Mouse (Mus musculus) ES-CJ7 (cell line): ENCODE data around the gene Mprip.

Source experiments
- DNase-seq: peaks from one replicate; pipeline ENCODE4 v3.0.0; 2011; ENCODE audit warnings: low read depth, low spot score

The Mprip gene

GRCm38 (mm10) chr11:59653547-59653946 lies 7.6 kb upstream of the Mprip start:
- no peak for DNase-seq

GRCm38 (mm10) chr11:59655337-59655736 lies 5.8 kb upstream of the Mprip start:
- no peak for DNase-seq

DNA sequence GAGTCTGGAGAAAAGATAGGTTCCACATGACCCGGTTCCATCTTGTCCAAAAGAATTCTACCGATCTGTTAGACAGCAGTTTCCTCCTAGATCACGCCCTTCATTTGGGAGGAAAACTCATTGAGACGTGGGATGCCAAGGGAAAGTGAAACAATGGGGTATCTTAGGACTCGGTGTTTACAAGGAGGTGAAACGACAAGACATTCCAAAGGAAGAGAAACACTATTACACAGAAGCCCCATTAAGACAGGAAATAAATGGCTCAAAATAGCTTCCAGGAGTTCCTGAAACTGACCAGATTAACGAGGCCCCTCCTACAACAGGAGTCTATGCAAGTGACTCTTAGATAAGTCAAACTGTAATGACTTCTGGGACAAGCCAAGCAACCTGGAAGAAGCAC lies 5.1 kb upstream of the Mprip start:
- no peak for DNase-seq

DNA sequence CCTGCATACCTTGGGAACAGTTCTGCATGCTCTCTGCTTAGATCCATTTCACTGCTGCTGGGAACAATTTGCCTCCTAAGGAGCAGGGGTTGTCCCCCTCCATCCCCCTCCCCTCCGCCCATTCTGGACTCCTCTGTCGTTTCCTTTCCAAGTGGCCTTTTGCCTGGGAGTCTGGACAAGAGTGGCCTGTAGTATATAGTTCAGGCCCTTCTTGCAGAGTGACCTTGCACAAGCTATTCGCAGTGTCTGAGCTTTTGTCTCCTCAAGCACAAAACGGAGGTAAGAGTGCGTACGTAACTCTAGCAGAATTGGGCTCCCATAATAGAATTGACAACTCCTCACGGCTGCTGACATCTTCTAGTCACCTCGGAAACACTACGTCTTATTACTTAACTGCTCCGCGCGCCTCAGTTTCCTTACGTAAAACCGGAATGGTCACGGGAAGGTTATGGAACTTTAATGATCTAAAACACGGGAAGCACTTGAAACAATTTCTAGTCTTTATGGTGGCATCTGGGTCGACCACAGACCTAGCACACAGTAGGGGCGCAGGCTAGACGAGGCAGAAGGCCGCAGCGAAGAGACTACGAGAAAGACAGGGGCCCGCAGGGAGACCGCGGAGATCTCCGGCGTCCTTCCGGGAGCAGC lies 620 bp downstream of the Mprip start:
- DNase-seq: peak; percentile 18

GRCm38 (mm10) chr11:59662249-59662788 lies 1.2 kb downstream of the Mprip start:
- peak; percentile 96 for DNase-seq

DNA sequence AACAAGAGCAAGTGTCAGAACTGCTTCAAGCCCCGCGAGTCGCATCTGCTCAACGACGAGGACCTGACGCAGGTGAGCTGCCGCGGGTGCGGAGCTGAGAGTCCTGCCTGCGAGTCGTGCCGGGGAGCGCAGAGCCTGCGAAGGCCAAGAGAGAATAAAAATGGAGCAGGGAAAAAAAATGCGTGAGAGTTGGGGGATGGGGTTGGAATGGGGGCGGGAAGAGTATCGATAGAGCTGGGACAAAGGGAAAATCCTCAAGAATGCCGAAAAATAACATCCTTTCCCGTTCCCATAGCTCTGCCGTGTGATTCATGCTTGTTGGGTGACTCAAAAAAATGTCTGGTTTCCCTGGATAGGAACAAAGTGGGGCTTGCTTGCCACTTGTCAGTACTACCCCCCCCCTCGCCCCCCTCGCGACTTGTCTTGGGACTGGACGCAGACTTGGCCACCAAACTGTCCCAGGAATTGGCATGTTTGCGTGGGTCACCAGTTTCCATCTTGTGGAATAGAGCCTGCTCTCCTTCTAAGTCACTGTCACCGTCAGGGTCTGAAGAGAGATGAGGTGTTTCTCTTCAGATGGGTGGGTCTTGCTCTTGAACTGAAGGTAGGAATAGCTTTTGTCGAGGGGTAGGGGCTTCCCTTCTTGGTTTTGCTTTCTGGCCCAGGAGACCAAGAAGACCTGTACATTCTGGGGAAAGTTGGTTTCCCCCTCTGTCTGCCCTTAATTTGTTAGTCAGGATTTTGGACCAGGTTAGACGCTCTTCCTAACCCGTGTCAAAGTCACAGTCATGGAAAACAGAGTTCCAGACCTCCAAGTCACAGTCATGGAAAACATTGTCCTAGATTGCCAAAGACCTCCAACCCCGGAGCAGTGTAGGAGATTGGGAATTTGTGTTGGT lies 2.0 kb downstream of the Mprip start:
- DNase-seq: no peak

DNA sequence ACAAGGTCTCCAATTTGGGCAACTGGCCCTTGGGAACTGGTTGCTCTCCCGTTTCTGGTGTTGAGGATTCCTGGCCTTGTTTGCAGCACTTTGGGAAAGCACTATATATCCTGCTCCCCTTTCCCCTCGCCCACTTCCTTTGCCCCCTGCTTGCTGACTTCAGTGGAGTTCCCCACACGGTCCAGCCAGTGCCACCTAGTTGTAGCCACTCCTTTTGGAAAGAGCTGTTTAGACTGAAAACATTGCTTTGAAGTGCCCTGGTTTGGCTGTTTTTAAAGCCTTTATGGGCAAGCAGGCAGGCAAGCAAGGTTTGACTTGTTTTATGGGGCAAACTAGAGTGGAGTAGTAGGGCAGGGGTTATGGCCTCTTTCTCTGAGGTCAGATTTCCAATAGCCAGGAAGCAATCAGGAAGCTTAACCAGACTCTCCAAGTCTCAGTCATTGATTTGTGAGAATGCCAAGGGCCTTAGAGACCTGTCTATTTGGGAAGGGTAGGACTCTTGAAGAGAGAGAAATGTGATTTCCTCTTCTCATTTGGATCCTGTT lies 2.7 kb downstream of the Mprip start:
- no peak for DNase-seq

DNA sequence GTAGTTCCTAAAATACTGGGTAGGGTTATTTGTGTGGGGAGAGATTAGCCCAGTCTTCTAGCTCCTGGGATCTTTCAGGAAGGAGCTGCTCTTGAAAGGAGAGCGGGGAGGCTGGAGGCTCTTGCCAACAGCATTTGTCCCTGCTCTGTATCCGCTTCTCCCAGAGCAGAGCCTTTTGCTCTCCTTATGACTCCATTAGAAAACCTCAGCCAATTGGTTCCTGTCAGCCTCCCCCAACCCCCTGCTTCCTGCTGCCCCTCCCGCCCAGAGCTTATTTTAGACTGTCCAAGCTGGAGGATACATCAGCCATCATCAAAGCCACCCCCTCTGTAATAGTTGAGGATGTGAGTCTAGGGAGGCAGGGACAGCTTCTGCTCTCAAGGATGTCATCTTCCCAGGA lies 3.7 kb downstream of the Mprip start:
- no peak for DNase-seq

GRCm38 (mm10) chr11:59671049-59671693 lies 10.1 kb downstream of the Mprip start:
- peak; percentile 55 for DNase-seq

DNA sequence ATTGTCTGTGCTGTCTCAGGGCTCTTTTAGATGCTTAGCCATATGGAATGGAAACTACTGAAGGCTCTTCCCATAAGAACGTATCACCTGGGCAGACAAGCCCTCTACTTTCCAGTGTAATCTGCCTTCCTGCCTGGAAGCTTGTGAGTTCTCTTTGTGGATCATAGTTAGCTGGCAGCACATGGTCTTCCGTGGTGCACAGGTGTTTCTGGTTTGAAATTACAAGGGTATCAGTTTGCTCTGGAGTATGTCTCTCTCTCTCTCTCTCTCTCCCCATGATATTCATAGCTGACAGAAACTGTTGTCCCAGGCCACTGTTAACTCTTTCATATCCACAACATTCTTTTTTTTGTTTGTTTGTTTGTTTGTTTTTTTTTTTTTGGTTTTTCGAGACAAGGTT lies 12.9 kb downstream of the Mprip start:
- no peak for DNase-seq

GRCm38 (mm10) chr11:59674746-59675145 lies 13.6 kb downstream of the Mprip start:
- peak; percentile 31 for DNase-seq

DNA sequence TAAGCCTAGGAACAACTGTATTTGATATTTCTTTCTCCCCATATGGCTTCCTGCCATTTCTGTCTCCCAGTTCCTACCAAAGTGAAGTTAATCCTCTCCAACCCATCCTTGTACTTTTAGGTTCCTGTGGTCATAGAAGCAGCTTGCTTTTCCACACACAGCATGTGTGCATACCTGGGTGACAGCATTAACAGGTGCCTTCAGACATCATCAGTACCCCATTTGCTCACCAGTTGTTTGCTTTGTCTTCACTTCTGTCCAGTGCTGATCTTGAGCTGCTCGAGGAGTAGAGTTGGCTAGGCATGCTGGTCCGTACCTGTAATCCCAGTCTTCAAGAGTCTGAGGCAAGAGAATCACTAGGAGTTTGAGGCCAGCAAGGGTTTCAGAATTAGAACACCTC lies 16.7 kb downstream of the Mprip start:
- no peak for DNase-seq

- no peak for DNase-seq
These were observed 17.6 kb downstream of the Mprip start for GRCm38 (mm10) chr11:59678693-59679092.

GRCm38 (mm10) chr11:59680111-59680510 lies 19.0 kb downstream of the Mprip start:
- DNase-seq: no peak

DNA sequence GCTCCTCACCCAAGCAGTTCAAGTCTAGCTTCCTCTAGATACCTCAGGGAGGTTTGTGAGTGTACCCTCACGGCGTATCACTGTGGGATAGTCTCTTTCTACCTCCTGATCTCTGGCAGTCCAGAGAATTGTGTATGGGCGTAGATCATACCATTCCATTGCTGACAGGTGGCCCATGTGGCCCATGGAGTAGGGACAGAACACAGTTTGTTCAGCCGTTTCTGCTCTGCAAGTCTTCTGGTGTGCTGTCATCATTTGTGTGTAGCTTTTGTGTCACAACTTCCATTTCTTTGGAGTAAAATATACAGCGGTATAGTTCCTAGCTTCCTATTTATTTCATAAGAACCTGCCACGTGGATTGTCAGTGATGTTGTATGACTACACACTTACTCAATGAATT lies 23.9 kb downstream of the Mprip start:
- DNase-seq: no peak

GRCm38 (mm10) chr11:59694533-59694932 lies 33.4 kb downstream of the Mprip start:
- DNase-seq: no peak

DNA sequence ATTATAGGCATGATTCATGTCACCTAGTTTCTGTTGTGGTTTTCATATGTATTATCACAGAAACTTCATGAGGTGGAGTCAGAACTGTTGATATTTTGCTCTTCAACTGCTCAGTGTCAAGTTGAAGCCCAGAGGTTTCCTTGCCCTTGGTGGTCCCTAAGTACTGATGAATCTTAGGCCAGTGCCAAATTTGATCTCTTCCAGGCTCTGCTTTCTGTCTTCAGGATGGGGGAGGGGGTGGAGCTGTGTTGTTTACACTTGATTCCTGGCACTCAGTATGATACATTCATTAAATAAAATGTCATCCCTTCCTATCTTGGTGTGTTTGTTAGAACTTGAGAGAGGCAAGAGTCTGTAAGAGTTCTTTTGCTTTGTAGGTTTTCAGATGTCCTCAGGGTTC lies 34.4 kb downstream of the Mprip start:
- DNase-seq: no peak

DNA sequence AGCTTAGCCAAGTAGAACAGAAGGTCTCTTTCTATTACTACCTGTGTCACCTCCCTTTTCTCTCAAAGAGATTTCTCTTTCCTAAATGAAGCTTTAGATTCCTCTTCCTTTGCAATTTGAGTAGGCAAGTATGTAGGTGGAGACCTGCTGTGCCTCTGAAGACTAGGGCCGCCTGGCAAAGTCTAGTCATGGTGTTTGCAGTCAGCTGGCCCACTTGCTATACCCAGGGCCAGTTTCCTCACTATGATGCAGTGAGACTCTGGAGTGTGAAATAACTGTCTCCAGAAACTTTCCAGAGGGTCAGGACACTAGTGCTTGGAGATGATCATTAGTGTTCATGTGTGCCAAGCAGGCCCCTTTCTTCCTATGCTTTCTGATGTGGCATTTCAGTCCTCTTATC lies 36.5 kb downstream of the Mprip start:
- no peak for DNase-seq

DNA sequence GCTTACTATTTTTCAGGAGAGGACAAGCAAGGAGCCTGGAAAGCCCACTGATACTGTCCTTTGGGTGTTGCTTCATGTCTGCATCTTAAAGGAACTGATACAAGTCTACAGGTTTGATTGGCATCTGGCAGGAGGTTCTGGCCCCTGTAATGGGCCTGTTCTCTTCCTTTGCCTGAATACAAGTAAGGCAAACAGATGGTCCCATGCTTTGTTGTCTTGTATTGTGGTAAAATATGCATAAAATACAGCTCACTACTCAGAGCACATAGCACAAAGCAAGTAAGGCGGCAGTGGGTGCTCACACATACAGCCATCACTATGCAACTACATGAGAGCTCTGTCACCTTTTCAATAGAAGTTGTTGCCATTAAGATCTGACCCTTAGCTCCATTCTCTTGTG lies 39.7 kb downstream of the Mprip start:
- DNase-seq: no peak

DNA sequence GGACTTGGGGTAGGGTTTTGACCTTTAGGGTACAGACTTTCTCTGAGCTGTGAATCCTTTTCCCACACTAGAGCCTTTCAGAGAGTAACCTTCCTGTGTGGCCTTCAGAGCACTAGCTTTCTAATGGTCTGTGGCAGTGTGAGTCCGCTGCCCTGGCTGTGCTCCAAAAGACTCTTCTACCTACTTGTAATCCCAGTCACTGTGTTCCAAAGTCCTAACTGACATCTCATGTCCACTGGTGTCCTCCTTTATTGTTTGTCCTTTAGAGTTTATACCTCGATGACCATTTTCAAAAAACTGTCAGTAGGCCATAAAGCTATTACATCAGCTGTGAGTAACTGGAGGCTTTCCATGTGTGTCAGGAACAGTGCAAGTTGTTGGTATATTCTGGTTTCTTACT lies 44.0 kb downstream of the Mprip start:
- DNase-seq: no peak

GRCm38 (mm10) chr11:59707481-59707880 lies 46.4 kb downstream of the Mprip start:
- no peak for DNase-seq
